Mouse (Mus musculus): ENCODE results near the gene Zfhx2. TPM values are rescaled to one million over a fixed set of nuclear protein-coding genes. Genes with fewer than 3 reads are reported as not detected.
A peak's percentile ranks its signal among the peaks of the same experiment; 100 is the strongest.

Gene Zfhx2
- polyA plus RNA-seq, 1 experiment: 6.3 TPM

GRCm38 (mm10) chr14:55063117-55063516, 29.0 kb downstream of the Zfhx2 start:
- Histone ChIP-seq H3K27me3 (ENCODE audit: control insufficient read depth, insufficient read depth, low read length) (no peaks in the 10 kb centered on the region), H3K36me3 (ENCODE audit: control insufficient read depth, insufficient read depth, low read length) (no peaks in the 10 kb centered on the region), H3K4me1 (replicated peaks; ENCODE audit: control insufficient read depth, insufficient read depth, low read length) (peaks cover 8% of the 10 kb centered on the region), H3K27ac (ENCODE audit: control insufficient read depth, insufficient read depth, low read length) (no peak overlapping the region), H3K4me3 (ENCODE audit: control insufficient read depth, insufficient read depth, low read length) (no peak overlapping the region)
- DNase-seq: no peak
- WGBS: 92% methylated on average over 5 of the region's 5 CpGs
- TF ChIP-seq CTCF (IDR thresholded peaks at IDR 0.05; ENCODE audit: borderline replicate concordance, control insufficient read depth, extremely low read depth, insufficient read depth, low read length, poor library complexity) (no peak), POLR2A (IDR thresholded peaks at IDR 0.05; ENCODE audit: control insufficient read depth, extremely low read depth, insufficient read depth, low read length, poor library complexity) (no peak)

GRCm38 (mm10) chr14:55062626-55063025, 29.5 kb downstream of the Zfhx2 start:
- DNase-seq: peak; percentile 52
- 9% methylated on average over 17 of the region's 17 CpGs for WGBS

GRCm38 (mm10) chr14:55061845-55062244, 30.3 kb downstream of the Zfhx2 start:
- DNase-seq: no peak
- Histone ChIP-seq H3K36me3 (ENCODE audit: control insufficient read depth, insufficient read depth, low read length) (no peaks in the 10 kb centered on the region), H3K4me1 (replicated peaks; ENCODE audit: control insufficient read depth, insufficient read depth, low read length) (peaks cover 8% of the 10 kb centered on the region), H3K27me3 (ENCODE audit: control insufficient read depth, insufficient read depth, low read length) (no peaks in the 10 kb centered on the region), H3K4me3 (ENCODE audit: control insufficient read depth, insufficient read depth, low read length) (no peak overlapping the region), H3K27ac (ENCODE audit: control insufficient read depth, insufficient read depth, low read length) (no peak overlapping the region)
- 82% methylated on average over 7 of the region's 7 CpGs for WGBS
- no peak for TF ChIP-seq CTCF (IDR thresholded peaks at IDR 0.05; ENCODE audit: borderline replicate concordance, control insufficient read depth, extremely low read depth, insufficient read depth, low read length, poor library complexity)
- TF ChIP-seq POLR2A (IDR thresholded peaks at IDR 0.05; ENCODE audit: control insufficient read depth, extremely low read depth, insufficient read depth, low read length, poor library complexity): no peak

More at GRCm38 (mm10) chr14:55062626-55063025, 29.5 kb downstream of the Zfhx2 start:
- H3K27me3 ChIP-seq (ENCODE audit: control insufficient read depth, insufficient read depth, low read length): no peaks in the 10 kb centered on the region
- peaks cover 8% of the 10 kb centered on the region for H3K4me1 ChIP-seq (replicated peaks; ENCODE audit: control insufficient read depth, insufficient read depth, low read length)
- TF ChIP-seq CTCF (IDR thresholded peaks at IDR 0.05; ENCODE audit: borderline replicate concordance, control insufficient read depth, extremely low read depth, insufficient read depth, low read length, poor library complexity) (no peak), POLR2A (IDR thresholded peaks at IDR 0.05; ENCODE audit: control insufficient read depth, extremely low read depth, insufficient read depth, low read length, poor library complexity) (no peak)
- no peak overlapping the region for H3K27ac ChIP-seq (ENCODE audit: control insufficient read depth, insufficient read depth, low read length)
- H3K36me3 ChIP-seq (ENCODE audit: control insufficient read depth, insufficient read depth, low read length): no peaks in the 10 kb centered on the region
- H3K4me3 ChIP-seq (ENCODE audit: control insufficient read depth, insufficient read depth, low read length): no peak overlapping the region

- WGBS: 88% methylated on average over 5 of the region's 5 CpGs
- H3K4me3 ChIP-seq (ENCODE audit: control insufficient read depth, insufficient read depth, low read length): no peak overlapping the region
- TF ChIP-seq CTCF (IDR thresholded peaks at IDR 0.05; ENCODE audit: borderline replicate concordance, control insufficient read depth, extremely low read depth, insufficient read depth, low read length, poor library complexity) (no peak), POLR2A (IDR thresholded peaks at IDR 0.05; ENCODE audit: control insufficient read depth, extremely low read depth, insufficient read depth, low read length, poor library complexity) (no peak)
- no peak overlapping the region for H3K27ac ChIP-seq (ENCODE audit: control insufficient read depth, insufficient read depth, low read length)
- no peaks in the 10 kb centered on the region for H3K36me3 ChIP-seq (ENCODE audit: control insufficient read depth, insufficient read depth, low read length)
- H3K4me1 ChIP-seq (replicated peaks; ENCODE audit: control insufficient read depth, insufficient read depth, low read length): peaks cover 8% of the 10 kb centered on the region
- DNase-seq: no peak
- H3K27me3 ChIP-seq (ENCODE audit: control insufficient read depth, insufficient read depth, low read length): no peaks in the 10 kb centered on the region
Measured at GRCm38 (mm10) chr14:55059931-55060330, 32.2 kb downstream of the Zfhx2 start.

- Histone ChIP-seq H3K4me3 (ENCODE audit: control insufficient read depth, insufficient read depth, low read length) (no peak overlapping the region), H3K27me3 (ENCODE audit: control insufficient read depth, insufficient read depth, low read length) (no peaks in the 10 kb centered on the region), H3K36me3 (ENCODE audit: control insufficient read depth, insufficient read depth, low read length) (no peaks in the 10 kb centered on the region), H3K4me1 (replicated peaks; ENCODE audit: control insufficient read depth, insufficient read depth, low read length) (peaks cover 8% of the 10 kb centered on the region), H3K27ac (ENCODE audit: control insufficient read depth, insufficient read depth, low read length) (no peak overlapping the region)
- 89% methylated on average over 1 of the region's 1 CpGs for WGBS
- no peak for DNase-seq
- TF ChIP-seq CTCF (IDR thresholded peaks at IDR 0.05; ENCODE audit: borderline replicate concordance, control insufficient read depth, extremely low read depth, insufficient read depth, low read length, poor library complexity) (no peak), POLR2A (IDR thresholded peaks at IDR 0.05; ENCODE audit: control insufficient read depth, extremely low read depth, insufficient read depth, low read length, poor library complexity) (no peak)
Measured at GRCm38 (mm10) chr14:55059009-55059408, 33.1 kb downstream of the Zfhx2 start.

- no peaks in the 10 kb centered on the region for H3K36me3 ChIP-seq (ENCODE audit: control insufficient read depth, insufficient read depth, low read length)
- WGBS: 22% methylated on average over 11 of the region's 11 CpGs
- H3K27me3 ChIP-seq (ENCODE audit: control insufficient read depth, insufficient read depth, low read length): no peaks in the 10 kb centered on the region
- no peak overlapping the region for H3K4me3 ChIP-seq (ENCODE audit: control insufficient read depth, insufficient read depth, low read length)
- TF ChIP-seq CTCF (IDR thresholded peaks at IDR 0.05; ENCODE audit: borderline replicate concordance, control insufficient read depth, extremely low read depth, insufficient read depth, low read length, poor library complexity): no peak
- TF ChIP-seq POLR2A (IDR thresholded peaks at IDR 0.05; ENCODE audit: control insufficient read depth, extremely low read depth, insufficient read depth, low read length, poor library complexity): no peak
- no peak overlapping the region for H3K27ac ChIP-seq (ENCODE audit: control insufficient read depth, insufficient read depth, low read length)
- DNase-seq: no peak
- H3K4me1 ChIP-seq (replicated peaks; ENCODE audit: control insufficient read depth, insufficient read depth, low read length): no peaks in the 10 kb centered on the region
Measured at GRCm38 (mm10) chr14:55055167-55055834, 36.8 kb downstream of the Zfhx2 start.
